Mouse (Mus musculus): ENCODE measurements at regions not wholly inside any gene's neighbourhood (a gene's known extent, or its start where the extent isn't known, plus 50 kb on each side); places are given as distances from the start of the nearest gene placed in this dataset.

GRCm38 (mm10) chr10:70738686-70739085 lies 82.9 kb upstream of the Phyhipl start:
- DNase-seq: no peak

- no peak for DNase-seq
Observed at GRCm38 (mm10) chr10:70733956-70734355, 78.2 kb upstream of the Phyhipl start.

- no peak for DNase-seq
Observed at GRCm38 (mm10) chr10:70733478-70733877, 77.7 kb upstream of the Phyhipl start.

- DNase-seq: no peak
Observed at GRCm38 (mm10) chr10:70725091-70725490, 69.3 kb upstream of the Phyhipl start.

GRCm38 (mm10) chr10:70722783-70723182 lies 67.0 kb upstream of the Phyhipl start:
- no peak for DNase-seq

- DNase-seq: no peak
Observed at GRCm38 (mm10) chr10:70722381-70722780, 66.6 kb upstream of the Phyhipl start.

GRCm38 (mm10) chr10:70717464-70717863 lies 61.7 kb upstream of the Phyhipl start:
- DNase-seq: no peak

GRCm38 (mm10) chr10:70717025-70717424 lies 61.3 kb upstream of the Phyhipl start:
- DNase-seq: no peak

- DNase-seq: no peak
Observed at GRCm38 (mm10) chr10:70713306-70713705, 57.5 kb upstream of the Phyhipl start.

- DNase-seq: no peak
Observed at GRCm38 (mm10) chr10:70708806-70709205, 53.0 kb upstream of the Phyhipl start.

Measured in kidney, adult 8-10 months (tissue).